23 mouse cellular contexts compared by ENCODE assay signal in the genomic region with DNA sequence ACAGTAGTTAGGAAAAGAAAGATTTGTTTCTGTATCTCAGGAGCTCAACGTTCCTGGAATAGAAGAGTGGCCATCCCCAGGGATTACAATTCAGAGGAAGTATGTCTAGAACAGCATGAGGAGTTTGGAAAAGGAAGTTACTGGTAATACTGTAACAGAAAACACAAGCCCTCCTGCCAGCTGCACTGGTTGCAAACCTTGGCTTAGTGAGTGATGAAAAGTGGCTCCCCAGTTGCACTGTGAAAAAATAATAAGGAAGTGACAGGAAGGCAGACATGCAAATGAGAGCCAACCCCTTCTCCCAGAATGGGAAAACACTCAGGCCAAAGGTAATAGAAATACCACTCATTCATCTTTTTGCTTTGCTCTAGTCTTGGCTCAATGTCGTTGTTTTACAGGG.
A peak's percentile ranks its signal among the peaks of the same experiment; 100 is the strongest.
DNase-seq lines count a peak whose midpoint lies in the region; ATAC-seq and TF ChIP-seq lines count a peak whose summit lies in the region.
"Had no signal": no experiment of that assay in that cellular context is flagged by ENCODE, and none has a peak within 500 bp of the region (broad histone marks: within the 10 kb centered on the region; RNA-seq: fewer than 3 reads in every experiment).

No protein-coding gene starts in this region.

- DNase-seq in heart, adult 18-20 months: peak; percentile 4 to 6
- DNase-seq in adipocyte (ENCODE audit: low spot score): peak; percentile 14
- DNase-seq in brain, embryonic 14.5 days (ENCODE audit: low read depth): peak; percentile 72
- DNase-seq in left cerebral cortex, adult 11 months (ENCODE audit: low spot score): no peak
- DNase-seq in left cerebral cortex, adult 8-10 months (ENCODE audit: low spot score in 2 of 2): no peak
- DNase-seq: adrenal gland, postnatal 14 days; cerebellum, adult 2 months; cerebellum, postnatal 36 days; gastrocnemius, postnatal 36 days; kidney, adult 2 months; kidney, postnatal 14 days; right cerebral cortex, adult 18-20 months had no signal

- 43% methylated on average over 2 of the region's 2 CpGs for WGBS in heart, embryonic 11.5 days (ENCODE audit: insufficient replicate concordance)

- H3K4me1 ChIP-seq in heart, embryonic 11.5 days (ENCODE audit: control insufficient read depth, insufficient read depth, low read length): no peaks in the 10 kb centered on the region
- H3K4me1 ChIP-seq: embryonic facial prominence, embryonic 13.5 days; limb, embryonic 12.5 days; midbrain, embryonic 12.5 days; neural tube, embryonic 12.5 days had no signal

- no peak overlapping the region for H3K4me3 ChIP-seq in heart, embryonic 11.5 days (ENCODE audit: low read depth, low read length)
- H3K4me3 ChIP-seq: embryonic facial prominence, embryonic 13.5 days; layer of hippocampus, adult 2 months; limb, embryonic 12.5 days; midbrain, embryonic 12.5 days; neural tube, embryonic 12.5 days had no signal

- no peak overlapping the region for H3K4me2 ChIP-seq in heart, embryonic 11.5 days
- H3K4me2 ChIP-seq: embryonic facial prominence, embryonic 13.5 days; limb, embryonic 12.5 days; midbrain, embryonic 12.5 days; neural tube, embryonic 12.5 days had no signal

- TF ChIP-seq POLR2A in brain, embryonic 14.5 days (IDR thresholded peaks at IDR 0.05; ENCODE audit: borderline replicate concordance, extremely low read depth, insufficient read depth, insufficient read length, poor library complexity, severe bottlenecking): no peak

- no peak for ATAC-seq in heart, embryonic 11.5 days (replicated peaks; ENCODE audit: insufficient number of reproducible peaks, low FRiP score, low TSS enrichment)
- peak; percentile 44; the same call in 1 of the 2 replicates for ATAC-seq in granulocyte monocyte progenitor cell, adult 5-6 weeks (replicated peaks; ENCODE audit: poor library complexity, severe bottlenecking)
- ATAC-seq: inflammation-experienced regulatory T-cells, adult 6 months had no signal

- no peak for TF ChIP-seq CTCF in brain, embryonic 14.5 days (IDR thresholded peaks at IDR 0.05; ENCODE audit: borderline replicate concordance, extremely low read depth, insufficient read depth, insufficient read length)

- no peaks in the 10 kb centered on the region for H3K36me3 ChIP-seq in heart, embryonic 11.5 days (ENCODE audit: control insufficient read depth, insufficient read depth, low read length)
- H3K36me3 ChIP-seq: embryonic facial prominence, embryonic 13.5 days; limb, embryonic 12.5 days; midbrain, embryonic 12.5 days; neural tube, embryonic 12.5 days had no signal

- H3K27ac ChIP-seq in heart, embryonic 11.5 days (ENCODE audit: low read depth, low read length): no peak overlapping the region
- H3K27ac ChIP-seq: embryonic facial prominence, embryonic 13.5 days; layer of hippocampus, adult 2 months; limb, embryonic 12.5 days; liver, embryonic 14.5 days; macrophage; midbrain, embryonic 12.5 days; neural tube, embryonic 12.5 days; stomach, postnatal 0 days had no signal

- no peaks in the 10 kb centered on the region for H3K9me3 ChIP-seq in heart, embryonic 11.5 days (replicated peaks; ENCODE audit: control insufficient read depth, low read length)
- H3K9me3 ChIP-seq: limb, embryonic 12.5 days; midbrain, embryonic 12.5 days; neural tube, embryonic 12.5 days had no signal

- H3K9ac ChIP-seq in heart, embryonic 11.5 days (ENCODE audit: low read depth, low read length): no peak overlapping the region
- H3K9ac ChIP-seq: embryonic facial prominence, embryonic 13.5 days; limb, embryonic 12.5 days; liver, embryonic 14.5 days; midbrain, embryonic 12.5 days; neural tube, embryonic 12.5 days had no signal

- no peaks in the 10 kb centered on the region for H3K27me3 ChIP-seq in heart, embryonic 11.5 days (ENCODE audit: control insufficient read depth, insufficient read depth, low read length)
- H3K27me3 ChIP-seq: embryonic facial prominence, embryonic 13.5 days; limb, embryonic 12.5 days; midbrain, embryonic 12.5 days; neural tube, embryonic 12.5 days had no signal

Comparison
In these comparisons a context has a peak if more than half of its experiments do, and no peak if none do; other contexts are left out.
1. DNase-seq: peak in heart, adult 18-20 months (2 of 2), adipocyte (single experiment) and brain, embryonic 14.5 days (single experiment); none in left cerebral cortex, adult 11 months (single experiment) and left cerebral cortex, adult 8-10 months (0 of 2).